Mouse (Mus musculus) left cerebral cortex, adult 18-20 months (tissue): ENCODE measurements around the gene Mlana. TPM values are rescaled to one million over a fixed set of nuclear protein-coding genes. Genes with fewer than 3 reads are reported as not detected.

Experiments used
- DNase-seq, 2 experiments: peaks; one replicate each; pipeline ENCODE4 v3.0.0; 2021 to 2022; ENCODE audit warnings: low spot score in 2 of 2, mixed read lengths in 1 of 2
- total RNA-seq, 2 experiments: library from RNA; stranded (reverse); gene quantifications; 2 replicates each; pipeline ENCODE4 v1.2.3; 2021

The Mlana gene
- total RNA-seq, 2 experiments from 2014 or later, result 0.49 TPM; not detected in 1

- no peak for DNase-seq
Measured at GRCm38 (mm10) chr19:29674946-29675345, 22.7 kb upstream of the Mlana start.

DNA sequence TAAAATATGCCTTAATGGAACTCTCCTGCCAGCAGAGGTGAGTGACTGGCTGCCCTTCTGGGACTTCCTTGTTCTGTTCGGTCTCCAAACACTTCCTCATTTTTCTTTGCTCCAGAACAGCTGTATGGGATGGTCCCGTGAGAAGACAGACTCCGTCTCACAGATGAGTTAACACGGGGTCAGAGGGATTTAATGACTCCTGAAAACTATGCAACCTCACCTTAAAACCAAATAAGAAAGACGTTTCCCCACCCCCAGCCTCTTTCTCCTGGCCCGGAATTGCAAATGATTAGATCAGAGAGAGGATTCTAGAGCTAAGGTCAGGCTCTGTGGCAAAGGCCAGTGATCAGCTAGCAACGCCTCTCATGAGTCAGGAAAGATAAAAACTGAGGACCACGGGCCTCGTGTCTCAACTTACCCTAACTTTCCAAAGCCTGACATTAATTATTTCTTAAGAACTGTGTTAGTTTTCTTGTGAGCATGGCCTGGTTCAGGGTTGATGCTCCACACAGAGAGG is 22.0 kb upstream of the Mlana start:
- DNase-seq, result no peak

- DNase-seq, result no peak
Measured at GRCm38 (mm10) chr19:29676479-29677193, 21.0 kb upstream of the Mlana start.

GRCm38 (mm10) chr19:29678181-29678778 is 19.3 kb upstream of the Mlana start:
- DNase-seq, result no peak

GRCm38 (mm10) chr19:29680182-29681152 is 17.2 kb upstream of the Mlana start:
- no peak for DNase-seq

DNA sequence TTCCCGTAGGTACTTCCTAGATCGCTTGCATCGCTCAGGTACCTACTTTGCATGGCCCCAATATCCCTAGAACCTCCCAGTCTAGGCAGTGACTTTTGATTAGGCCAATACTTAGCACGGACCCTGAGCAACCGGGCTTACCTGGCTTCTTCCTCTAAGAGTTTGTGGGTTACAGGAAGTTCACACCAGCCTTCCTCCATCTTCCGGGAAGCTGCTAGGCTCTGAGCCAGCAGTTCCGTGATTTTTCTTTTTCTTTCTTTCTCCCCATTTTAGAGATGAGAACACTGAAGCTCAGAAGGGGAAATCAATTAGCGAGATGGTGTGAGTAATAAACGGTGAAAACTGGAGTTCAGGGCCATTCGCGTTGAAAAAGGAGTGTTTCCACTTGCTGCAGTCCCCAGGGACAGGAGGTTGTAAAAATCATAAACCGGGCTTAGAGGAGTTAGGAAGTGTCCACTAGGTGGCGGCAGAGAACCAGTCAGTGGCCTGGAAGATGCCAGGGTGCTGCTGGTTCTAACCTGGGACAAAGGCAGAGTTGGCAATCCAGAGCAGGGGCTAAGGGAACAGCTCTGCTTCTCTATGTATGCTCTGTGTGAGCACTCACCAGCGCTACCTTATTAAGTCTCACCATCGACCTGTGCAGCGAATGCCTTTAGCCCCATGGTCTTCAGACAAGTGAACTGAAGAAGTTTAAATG is 13.6 kb upstream of the Mlana start:
- DNase-seq, result peak; percentile 85 to 92

DNA sequence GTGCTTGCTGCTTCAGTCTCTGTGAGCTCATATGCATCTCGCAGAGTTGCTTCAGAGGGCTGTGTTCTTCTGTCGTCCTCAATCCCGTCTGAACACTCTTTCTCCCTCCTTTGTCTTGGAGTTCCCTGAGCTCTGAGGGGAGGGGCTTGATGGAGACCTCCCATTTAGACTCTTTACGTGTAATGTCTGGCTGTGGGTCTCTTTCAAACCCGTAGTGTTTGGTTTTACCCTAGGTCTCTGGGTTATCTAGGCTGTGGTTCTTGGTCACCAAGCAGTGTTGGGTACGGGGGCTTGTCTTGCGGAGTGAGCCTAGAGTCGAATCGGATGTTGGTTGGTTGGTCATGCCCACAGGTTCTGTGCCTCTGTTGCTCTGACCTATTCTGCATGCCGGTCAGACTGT is 2.6 kb upstream of the Mlana start:
- DNase-seq, result no peak

GRCm38 (mm10) chr19:29696309-29696708 is 1.3 kb upstream of the Mlana start:
- DNase-seq, result peak in 1 of 2 experiments; percentile 21

GRCm38 (mm10) chr19:29696840-29697239 is 784 bp upstream of the Mlana start:
- no peak for DNase-seq

- peak in 1 of 2 experiments; percentile 37 for DNase-seq
Measured at GRCm38 (mm10) chr19:29701707-29702106, 4.1 kb downstream of the Mlana start.

- no peak for DNase-seq
Measured at GRCm38 (mm10) chr19:29704436-29704835, 6.8 kb downstream of the Mlana start.

- DNase-seq, result no peak
Measured at GRCm38 (mm10) chr19:29707314-29707898, 9.8 kb downstream of the Mlana start.

DNA sequence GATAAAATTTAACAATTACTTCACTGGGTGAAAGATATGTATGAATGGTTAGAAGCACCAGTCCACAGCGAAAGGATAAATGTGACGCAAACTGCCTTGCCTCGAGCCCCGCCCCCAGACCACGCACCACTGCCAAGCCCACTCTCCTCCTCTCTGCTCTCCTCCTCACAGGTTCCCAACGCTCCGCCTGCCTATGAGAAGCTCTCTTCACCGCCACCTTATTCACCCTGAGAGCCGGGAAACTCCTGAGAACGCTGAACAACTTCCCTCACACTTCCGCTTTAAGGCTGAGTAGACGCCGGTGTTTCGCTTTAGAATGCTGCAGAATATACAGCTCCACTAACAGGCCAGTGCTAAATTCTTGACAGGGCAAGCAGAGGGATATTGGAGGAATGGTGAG is 10.4 kb downstream of the Mlana start:
- DNase-seq, result no peak

DNA sequence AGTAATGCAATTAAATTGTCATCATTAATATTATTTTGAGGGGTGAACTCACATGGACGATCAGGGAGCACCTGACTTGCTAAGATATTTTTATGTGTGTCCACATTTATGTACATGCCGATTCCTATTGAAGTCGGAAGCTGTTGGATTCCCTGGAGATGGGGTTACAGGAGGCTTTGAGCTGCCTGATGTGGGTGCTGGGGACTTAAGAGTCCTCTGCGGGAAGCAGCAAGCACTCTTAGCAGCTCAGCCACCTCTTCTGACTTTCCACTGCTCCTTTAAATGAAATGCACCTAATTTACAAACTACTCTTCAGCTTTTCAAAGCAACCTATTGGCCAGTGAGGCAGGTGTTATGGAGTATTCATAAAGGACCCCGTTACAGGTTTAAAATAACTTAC is 10.8 kb downstream of the Mlana start:
- DNase-seq, result no peak

DNA sequence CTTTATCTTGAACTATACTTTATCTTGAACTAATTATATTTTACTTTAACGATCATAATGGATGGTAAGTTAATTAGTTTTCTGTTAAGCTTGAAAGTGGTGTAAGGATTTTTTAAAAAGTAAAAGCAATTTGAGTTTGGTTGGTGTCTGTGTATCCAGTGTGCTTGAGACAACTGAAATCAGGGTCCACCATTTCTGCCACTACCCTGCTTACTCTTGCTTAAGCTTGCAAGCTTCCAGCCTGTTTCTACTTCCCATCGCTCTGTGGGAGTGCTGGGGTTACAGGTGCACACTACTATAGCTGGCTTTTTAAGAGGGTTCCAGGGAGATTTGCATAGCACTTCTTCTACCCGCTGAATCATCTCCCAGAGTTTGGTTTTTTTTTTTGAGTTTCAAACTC is 11.8 kb downstream of the Mlana start:
- no peak for DNase-seq

- DNase-seq, result no peak
Measured at GRCm38 (mm10) chr19:29713451-29713850, 15.8 kb downstream of the Mlana start.

- no peak for DNase-seq
Measured at GRCm38 (mm10) chr19:29717854-29718253, 20.2 kb downstream of the Mlana start.

DNA sequence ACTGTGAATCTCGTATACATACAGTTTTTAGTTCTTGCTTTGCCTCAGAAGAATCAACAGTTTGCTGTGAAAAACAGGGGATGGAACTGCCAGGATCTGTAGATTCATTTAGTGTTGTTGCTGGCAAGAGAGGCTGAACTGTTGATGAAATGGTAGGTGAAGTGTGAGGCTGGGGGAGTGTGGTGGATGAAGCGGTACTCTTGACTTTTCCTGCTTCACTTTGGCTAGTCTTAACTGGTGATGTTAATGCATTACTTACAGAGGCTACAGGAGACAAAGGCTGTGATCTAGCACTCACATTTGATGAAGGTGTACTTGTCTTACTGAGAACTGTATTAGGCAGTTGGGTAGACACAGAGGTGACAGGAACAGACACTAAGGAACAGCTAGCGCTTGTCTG is 20.9 kb downstream of the Mlana start:
- DNase-seq, result no peak

GRCm38 (mm10) chr19:29735421-29735820 is 37.8 kb downstream of the Mlana start:
- DNase-seq, result no peak

- no peak for DNase-seq
Measured at GRCm38 (mm10) chr19:29739608-29740007, 42.0 kb downstream of the Mlana start.

GRCm38 (mm10) chr19:29740661-29741060 is 43.0 kb downstream of the Mlana start:
- no peak for DNase-seq
